Mouse (Mus musculus): ENCODE results near the gene Ankrd44.

- no peak for TF ChIP-seq POLR2A (IDR thresholded peaks at IDR 0.05; ENCODE audit: low read depth, low read length)
- no peak for TF ChIP-seq CTCF (IDR thresholded peaks at IDR 0.05; ENCODE audit: extremely low read depth, insufficient read length, insufficient replicate concordance, low read depth, low read length)
Measured at GRCm38 (mm10) chr1:54841788-54842187, 84.4 kb downstream of the Ankrd44 start.

Data from small intestine, adult 2 months (tissue).